Mouse (Mus musculus): ENCODE measurements around the gene Hepacam.

DNA sequence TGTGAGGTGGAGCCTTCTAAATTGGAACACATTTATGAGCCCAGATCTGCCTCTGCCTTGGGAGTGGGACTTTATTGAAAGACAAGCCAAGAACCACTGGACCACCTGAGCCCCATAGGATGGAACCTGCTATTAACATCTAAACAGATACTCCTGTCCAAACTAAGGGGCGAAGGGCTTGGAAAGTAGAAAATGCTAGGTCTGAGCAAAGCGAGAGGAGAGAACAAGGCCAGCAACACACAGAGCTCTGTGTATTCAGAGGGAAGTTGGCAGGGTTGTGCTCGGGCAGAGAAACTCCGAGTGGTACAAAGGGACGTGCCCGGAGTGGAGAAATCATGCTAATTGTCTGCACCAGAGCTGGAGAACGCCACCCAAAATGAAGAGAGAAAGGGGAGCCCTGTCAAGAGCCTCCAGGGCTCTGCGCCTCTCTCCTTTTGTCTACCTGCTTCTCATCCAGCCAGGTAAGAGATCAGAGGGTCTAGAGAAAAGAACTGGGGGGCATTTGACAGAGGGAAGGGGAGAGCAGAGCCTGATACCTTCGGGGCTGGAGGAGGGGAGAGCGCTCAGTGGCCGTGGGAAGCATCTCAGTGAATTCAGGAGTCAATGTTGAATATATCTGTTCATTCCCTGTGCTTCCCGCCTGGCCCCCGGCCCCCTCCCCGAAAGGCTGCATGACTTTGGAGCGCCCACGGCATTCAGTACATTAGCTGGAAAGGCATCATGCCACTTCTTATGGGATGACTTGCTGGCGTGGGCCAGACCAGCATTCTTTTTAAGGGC lies at the start of gene Hepacam:
- TF ChIP-seq POLR2A (IDR thresholded peaks at IDR 0.05; ENCODE audit: low read depth, low read length) (no peak), CTCF (IDR thresholded peaks at IDR 0.05; ENCODE audit: extremely low read depth, insufficient read length, insufficient replicate concordance, low read depth, low read length) (no peak)
